Mouse (Mus musculus) MEL (cell line): ENCODE measurements around the gene Hectd4. TPM values are rescaled to one million over a fixed set of nuclear protein-coding genes. Genes with fewer than 3 reads are reported as not detected.

Experiments
- DNase-seq: peaks from one replicate; pipeline ENCODE4 v3.0.0; 2011; ENCODE audit warnings: low read depth, low spot score
- H3K27ac ChIP-seq: 2 replicates; pipeline ENCODE4 v1.5.1; 2012; ENCODE audit warnings: low read depth, mild to moderate bottlenecking, control low read depth, low read length, moderate library complexity; ENCODE audit not compliant: control insufficient read depth
- H3K27me3 ChIP-seq, 2 experiments: fragments of 150-350 bp in 1 of 2; sonication (generic) in 1 of 2; 2 replicates each; pipeline ENCODE4 v1.6.1; 2012; ENCODE audit warnings: low read length in 2 of 2, mild to moderate bottlenecking in 2 of 2, improper control_type of control experiment in 1 of 2, moderate library complexity in 1 of 2; ENCODE audit not compliant: insufficient read depth in 2 of 2, control insufficient read depth in 1 of 2
- H3K36me3 ChIP-seq, 2 experiments: 2 replicates each; pipeline ENCODE4 v1.6.1; 2012 to 2014; ENCODE audit warnings: low read length in 2 of 2, improper control_type of control experiment in 1 of 2, inconsistent platforms in 1 of 2, mild to moderate bottlenecking in 1 of 2; ENCODE audit not compliant: insufficient read depth in 2 of 2, control insufficient read depth in 1 of 2
- H3K4me1 ChIP-seq, 2 experiments: fragments of 150-350 bp in 1 of 2; sonication (generic) in 1 of 2; 2 replicates each; pipeline ENCODE4 v1.6.1; 2012; ENCODE audit warnings: low read length in 2 of 2, improper control_type of control experiment in 1 of 2, mild to moderate bottlenecking in 1 of 2; ENCODE audit not compliant: insufficient read depth in 2 of 2, control insufficient read depth in 1 of 2
- H3K4me3 ChIP-seq, 2 experiments: fragments of 150-350 bp in 1 of 2; sonication (generic) in 1 of 2; 2 replicates each; pipeline ENCODE4 v1.5.1; 2012; ENCODE audit warnings: low read depth in 2 of 2, low read length in 2 of 2, mild to moderate bottlenecking in 2 of 2, moderate library complexity in 2 of 2, control low read depth in 1 of 2, improper control_type of control experiment in 1 of 2; ENCODE audit not compliant: control insufficient read depth in 1 of 2, insufficient read depth in 1 of 2
- H3K79me2 ChIP-seq: 2 replicates; pipeline ENCODE4 v1.6.1; 2012; ENCODE audit warnings: mild to moderate bottlenecking, low read length, moderate library complexity; ENCODE audit not compliant: control insufficient read depth, poor library complexity, insufficient read depth
- H3K9ac ChIP-seq: 2 replicates; pipeline ENCODE4 v1.6.1; 2012; ENCODE audit warnings: low read depth, mild to moderate bottlenecking, control low read depth, low read length, moderate library complexity; ENCODE audit not compliant: control insufficient read depth, poor library complexity, severe bottlenecking
- H3K9me3 ChIP-seq: fragments of 150-350 bp; sonication (generic); replicated peaks from 2 replicates; pipeline ENCODE4 v1.6.1; 2012; ENCODE audit warnings: mild to moderate bottlenecking, low read length, improper control_type of control experiment, moderate library complexity; ENCODE audit not compliant: insufficient read depth
- CHD2 ChIP-seq: IDR thresholded peaks from 2 replicates; pipeline ENCODE4 v1.6.1; 2011; ENCODE audit warnings: low read length, improper control_type of control experiment
- CTCF ChIP-seq, 3 experiments: IDR thresholded peaks in 2 of 3; conservative IDR thresholded peaks in 1 of 3; 2 replicates each; pipeline ENCODE4 v1.5.1; 2011 to 2012; ENCODE audit warnings: low read length in 3 of 3, low read depth in 2 of 3, mild to moderate bottlenecking in 2 of 3, improper control_type of control experiment in 1 of 3, inconsistent platforms in 1 of 3, mixed read lengths in 1 of 3, moderate library complexity in 1 of 3; ENCODE audit not compliant: control insufficient read depth in 1 of 3, insufficient read depth in 1 of 3, poor library complexity in 1 of 3, severe bottlenecking in 1 of 3
- E2F4 ChIP-seq: IDR thresholded peaks from 2 replicates; pipeline ENCODE4 v1.6.1; 2011; ENCODE audit warnings: low read depth, low read length, improper control_type of control experiment, borderline replicate concordance
- ETS1 ChIP-seq: IDR thresholded peaks from 2 replicates; pipeline ENCODE4 v1.6.1; 2012; ENCODE audit warnings: low read depth, mild to moderate bottlenecking, inconsistent platforms, low read length, improper control_type of control experiment, moderate library complexity
- GABPA ChIP-seq: IDR thresholded peaks from 2 replicates; pipeline ENCODE4 v1.6.1; 2012; ENCODE audit warnings: low read depth, mild to moderate bottlenecking, inconsistent platforms, low read length, improper control_type of control experiment, moderate library complexity
- GATA1 ChIP-seq: IDR thresholded peaks from 2 replicates; pipeline ENCODE4 v1.6.1; 2011; ENCODE audit warnings: low read depth, low read length, improper control_type of control experiment
- HCFC1 ChIP-seq: IDR thresholded peaks from 2 replicates; pipeline ENCODE4 v1.6.1; 2012; ENCODE audit warnings: low read depth, mild to moderate bottlenecking, inconsistent platforms, low read length, improper control_type of control experiment, moderate library complexity
- KAT2A ChIP-seq: conservative IDR thresholded peaks from 2 replicates; pipeline ENCODE4 v1.6.1; 2012; ENCODE audit warnings: low read depth, low read length, improper control_type of control experiment, inconsistent platforms
- MAFK ChIP-seq: IDR thresholded peaks from 2 replicates; pipeline ENCODE4 v1.6.1; 2011; ENCODE audit warnings: low read depth, mild to moderate bottlenecking, low read length, improper control_type of control experiment, borderline replicate concordance
- MYB ChIP-seq: IDR thresholded peaks from 2 replicates; pipeline ENCODE4 v1.6.1; 2011; ENCODE audit warnings: mild to moderate bottlenecking, low read depth, low read length, improper control_type of control experiment
- POLR2A ChIP-seq, 2 experiments: IDR thresholded peaks; 2 replicates each; pipeline ENCODE4 v1.6.1; 2011 to 2012; ENCODE audit warnings: low read length in 2 of 2, mild to moderate bottlenecking in 2 of 2, control low read depth in 1 of 2, improper control_type of control experiment in 1 of 2, low read depth in 1 of 2, moderate library complexity in 1 of 2; ENCODE audit not compliant: control insufficient read depth in 1 of 2, insufficient read depth in 1 of 2, poor library complexity in 1 of 2
- POLR2AphosphoS2 ChIP-seq: IDR thresholded peaks from 2 replicates; pipeline ENCODE4 v1.6.1; 2011; ENCODE audit warnings: low read length, improper control_type of control experiment
- RCOR1 ChIP-seq: IDR thresholded peaks from 2 replicates; pipeline ENCODE4 v1.6.1; 2012; ENCODE audit warnings: low read depth, mild to moderate bottlenecking, inconsistent platforms, low read length, improper control_type of control experiment
- SIN3A ChIP-seq: IDR thresholded peaks from 2 replicates; pipeline ENCODE4 v1.6.1; 2012; ENCODE audit warnings: low read length, improper control_type of control experiment, inconsistent platforms
- SMC3 ChIP-seq: IDR thresholded peaks from 2 replicates; pipeline ENCODE4 v1.6.1; 2011; ENCODE audit warnings: low read depth, low read length, improper control_type of control experiment
- UBTF ChIP-seq: IDR thresholded peaks from 2 replicates; pipeline ENCODE4 v1.6.1; 2012; ENCODE audit warnings: low read depth, mild to moderate bottlenecking, inconsistent platforms, low read length, improper control_type of control experiment, moderate library complexity, borderline replicate concordance; ENCODE audit not compliant: insufficient read depth
- ZC3H11A ChIP-seq: IDR thresholded peaks from 2 replicates; pipeline ENCODE4 v1.6.1; 2012; ENCODE audit warnings: low read depth, mild to moderate bottlenecking, inconsistent platforms, low read length, improper control_type of control experiment
- polyA plus RNA-seq, 2 experiments: library from polyadenylated mRNA; stranded (reverse) in 1 of 2; unstranded in 1 of 2; fragments of >175 nt in 1 of 2; fragments of >200 nt in 1 of 2; gene quantifications; 2 replicates each; pipeline versions ENCODE4 v1.2.1 to v1.2.4; 2012; ENCODE audit warnings: low replicate concordance in 2 of 2, low read depth in 1 of 2; ENCODE audit not compliant: insufficient read length in 2 of 2, insufficient read depth in 1 of 2, missing spikeins in 1 of 2
- total RNA-seq: library from RNA; depleted of rRNA; stranded (reverse); fragments of 300-350 nt; gene quantifications from 2 replicates; pipeline ENCODE4 v1.2.3, GENCODE M21; 2012

The Hectd4 gene
- total and polyA plus RNA-seq, 3 experiments = 7.0 to 10.8 TPM; not detected in 1

DNA sequence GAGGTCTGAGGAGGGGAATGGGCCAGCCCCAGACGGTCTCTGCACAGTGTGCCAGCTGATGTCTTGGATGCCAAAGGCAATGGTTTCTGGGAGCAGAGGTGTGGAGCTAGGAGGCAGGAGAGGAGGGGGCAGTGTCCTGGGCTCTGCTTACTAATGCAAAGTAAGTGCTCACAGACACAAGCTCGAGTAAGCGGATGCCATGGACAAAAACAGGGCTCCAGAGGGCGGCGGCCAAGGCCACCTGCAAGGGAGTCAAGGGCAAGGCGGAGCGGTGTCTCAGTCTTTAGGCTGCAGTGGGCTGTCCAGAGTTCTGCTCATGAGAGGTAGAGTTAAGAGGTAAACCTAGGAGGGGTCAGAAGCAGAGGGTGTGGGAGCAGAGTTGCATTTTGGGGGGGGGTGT lies 51.0 kb downstream of the Hectd4 start:
- H3K4me1 ChIP-seq = peaks cover 5 to 10% of the 10 kb centered on the region in 2 experiments
- peaks cover 1 to 11% of the 10 kb centered on the region in 2 experiments; a peak in 3 of 4 replicates for H3K36me3 ChIP-seq
- TF ChIP-seq POLR2AphosphoS2 (no peak), GATA1 (no peak), SMC3 (no peak), POLR2A (IDR thresholded peaks at IDR 0.05; ENCODE audit: control insufficient read depth in 1 of 2, insufficient read depth in 1 of 2, low read depth in 1 of 2, low read length in 2 of 2, poor library complexity in 1 of 2) (no peak), HCFC1 (no peak), GABPA (no peak), MYB (no peak), UBTF (no peak), MAFK (no peak), ZC3H11A (no peak), ETS1 (no peak), CTCF (IDR thresholded peaks at IDR 0.05 in 2 of 3, conservative IDR thresholded peaks at IDR 0.05 in 1 of 3; ENCODE audit: control insufficient read depth in 1 of 3, insufficient read depth in 1 of 3, low read depth in 2 of 3, low read length in 3 of 3, poor library complexity in 1 of 3, severe bottlenecking in 1 of 3) (no peak), CHD2 (no peak), RCOR1 (no peak), E2F4 (no peak)
- no peak overlapping the region for H3K27ac ChIP-seq
- H3K9ac ChIP-seq = no peak overlapping the region
- no peaks in the 10 kb centered on the region for H3K79me2 ChIP-seq
- no peak overlapping the region for H3K4me3 ChIP-seq
- H3K9me3 ChIP-seq = no peaks in the 10 kb centered on the region
- no peaks in the 10 kb centered on the region for H3K27me3 ChIP-seq
- no peak for DNase-seq

DNA sequence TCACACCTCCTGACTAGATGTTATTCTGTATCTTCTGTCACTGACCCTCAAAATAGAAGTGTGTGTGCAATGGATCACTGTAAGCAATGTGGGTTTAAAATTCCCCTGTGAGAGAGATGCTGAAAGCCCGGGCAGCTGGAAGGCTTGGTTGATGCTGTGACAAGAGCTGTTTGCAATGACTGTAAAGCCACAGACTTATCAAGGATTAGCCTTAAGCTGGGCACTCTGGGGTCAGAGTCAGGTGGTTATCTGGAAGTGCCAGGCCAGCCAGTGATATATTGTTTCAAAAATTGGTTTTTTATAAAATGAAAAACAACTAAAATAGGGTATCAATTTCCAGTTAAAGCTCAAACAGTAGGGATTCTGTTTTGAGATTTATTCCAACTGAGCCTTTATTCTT lies 56.8 kb downstream of the Hectd4 start:
- no peak for DNase-seq
- no peaks in the 10 kb centered on the region for H3K79me2 ChIP-seq
- H3K4me3 ChIP-seq = no peak overlapping the region
- TF ChIP-seq SIN3A (no peak), ETS1 (no peak), KAT2A (no peak), POLR2AphosphoS2 (no peak), MAFK (no peak)
- TF ChIP-seq, all 39 proteins: peak for 0
- H3K27ac ChIP-seq = no peak overlapping the region
- H3K36me3 ChIP-seq = peaks cover 0 to 5% of the 10 kb centered on the region in 2 experiments; a peak in 2 of 4 replicates
- H3K9ac ChIP-seq = no peak overlapping the region
- H3K4me1 ChIP-seq = no peaks in the 10 kb centered on the region
- H3K27me3 ChIP-seq = no peaks in the 10 kb centered on the region
- no peaks in the 10 kb centered on the region for H3K9me3 ChIP-seq
